Mouse (Mus musculus) C2C12 (cell line): ENCODE measurements around the gene Ppp3r1.

Experiments used
- CEBPB ChIP-seq: IDR thresholded peaks from one replicate; pipeline ENCODE4 v1.6.1; 2011; ENCODE audit warnings: low read depth, mild to moderate bottlenecking, control low read depth, moderate library complexity
- CTCF ChIP-seq: IDR thresholded peaks from one replicate; pipeline ENCODE4 v1.5.1; 2011; ENCODE audit not compliant: control insufficient read depth, insufficient read depth, insufficient read length
- FOSL1 ChIP-seq: IDR thresholded peaks from one replicate; pipeline ENCODE4 v1.8.0; 2011; ENCODE audit warnings: mild to moderate bottlenecking, low read length; ENCODE audit not compliant: poor library complexity, insufficient read depth, severe bottlenecking
- MYOD1 ChIP-seq: IDR thresholded peaks from one replicate; pipeline ENCODE4 v1.6.1; 2011; ENCODE audit warnings: low read depth; ENCODE audit not compliant: control insufficient read depth, insufficient read length
- USF1 ChIP-seq: IDR thresholded peaks from one replicate; pipeline ENCODE4 v1.6.1; 2011; ENCODE audit warnings: low read depth, mild to moderate bottlenecking, control low read depth, moderate library complexity

DNA sequence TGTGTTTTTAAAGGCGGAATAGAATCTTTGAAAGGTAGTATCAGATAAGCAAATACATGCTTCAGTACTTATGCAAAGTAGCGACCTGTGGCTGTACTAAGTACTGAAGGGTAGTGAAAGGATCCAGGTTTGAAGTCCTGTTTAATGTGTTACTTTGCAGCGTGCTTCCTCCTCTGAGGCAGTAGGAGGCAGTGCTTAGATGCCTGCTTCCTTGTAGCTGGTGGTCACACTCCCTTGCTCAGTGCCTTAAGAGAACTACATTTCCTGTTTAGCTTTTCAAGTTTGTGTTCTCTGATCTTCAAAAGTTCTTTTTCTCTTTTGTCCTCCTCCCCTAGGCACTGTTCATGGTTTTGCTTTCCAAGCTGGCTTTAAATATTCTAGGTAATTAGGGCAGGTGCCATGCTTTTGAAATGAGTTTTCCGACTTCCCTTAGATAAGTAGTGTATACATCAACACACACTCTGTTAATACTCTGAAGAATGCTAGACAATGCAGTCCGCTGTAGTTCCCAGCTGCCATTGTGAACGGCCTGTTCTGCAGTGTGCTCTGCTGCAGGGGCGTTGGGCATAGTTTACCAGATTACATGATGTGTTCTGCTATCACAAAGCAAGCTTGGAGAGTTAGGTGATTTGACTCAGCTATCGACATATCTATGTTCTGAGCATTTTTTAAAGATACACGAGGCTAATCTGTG, 33.2 kb downstream of the Ppp3r1 start:
- no peak for TF ChIP-seq CTCF
- TF ChIP-seq CEBPB: no peak
- TF ChIP-seq MYOD1: no peak
- no peak for TF ChIP-seq USF1
- TF ChIP-seq FOSL1: no peak
